Mouse (Mus musculus) 3134 (cell line): ENCODE measurements at regions not wholly inside any gene's neighbourhood (a gene's known extent, or its start where the extent isn't known, plus 50 kb on each side); places are given as distances from the start of the nearest gene placed in this dataset.

Experiments used
- DNase-seq: peaks from one replicate; pipeline ENCODE4 v3.0.0-alpha.2; 2011; ENCODE audit warnings: low spot score; ENCODE audit not compliant: insufficient read length; ENCODE audit errors: extremely low read depth

DNA sequence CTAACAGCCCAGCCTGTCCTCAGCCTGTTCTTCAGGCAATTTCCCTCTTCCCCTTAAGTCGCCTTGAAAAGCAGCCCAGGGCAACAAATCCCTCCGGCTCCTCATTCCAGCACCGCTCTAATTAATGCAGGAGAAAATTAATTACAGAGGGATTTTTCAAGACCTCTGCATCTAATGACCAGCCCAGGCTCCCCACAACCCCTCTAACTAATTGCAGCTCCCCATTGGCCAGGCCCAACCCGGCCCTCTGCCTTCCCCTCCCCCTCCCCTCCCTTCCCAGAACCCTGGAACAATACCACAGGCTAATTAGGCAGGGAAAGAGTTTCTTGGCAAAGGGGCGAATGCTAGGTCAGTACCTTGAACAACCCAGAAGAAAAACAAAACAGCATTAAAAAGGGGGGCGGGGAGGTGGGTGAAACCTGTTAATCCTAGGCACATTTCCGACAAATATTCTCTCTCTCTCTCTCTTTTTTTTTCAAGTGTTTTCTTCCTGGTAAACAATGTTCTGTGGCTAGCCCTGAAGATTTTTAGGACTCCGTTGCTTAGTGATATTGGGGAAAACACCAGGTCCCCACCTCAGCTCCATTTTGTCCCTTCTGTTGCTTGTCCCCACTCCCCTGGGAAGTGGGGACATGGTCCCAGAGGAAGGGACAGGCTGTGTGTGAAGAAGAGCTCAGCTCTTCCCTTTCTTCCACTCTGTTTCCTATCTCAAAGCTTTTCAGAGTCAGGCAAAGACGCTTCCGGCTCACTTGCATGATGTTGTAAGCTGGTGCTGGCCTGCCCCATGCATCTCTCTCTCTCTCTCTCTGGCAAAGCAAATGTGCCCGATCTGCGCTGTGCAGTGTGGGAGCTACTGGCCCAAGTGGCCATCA lies 195.1 kb downstream of the Sox9 start:
- no peak for DNase-seq

- DNase-seq = no peak
Observed at GRCm38 (mm10) chr11:112978884-112979283, 196.9 kb downstream of the Sox9 start.

- DNase-seq = no peak
Observed at GRCm38 (mm10) chr11:112979413-112979812, 197.4 kb downstream of the Sox9 start.

GRCm38 (mm10) chr11:112982165-112982801 lies 200.3 kb downstream of the Sox9 start:
- no peak for DNase-seq

- no peak for DNase-seq
Observed at GRCm38 (mm10) chr11:112982802-112983591, 201.0 kb downstream of the Sox9 start.

DNA sequence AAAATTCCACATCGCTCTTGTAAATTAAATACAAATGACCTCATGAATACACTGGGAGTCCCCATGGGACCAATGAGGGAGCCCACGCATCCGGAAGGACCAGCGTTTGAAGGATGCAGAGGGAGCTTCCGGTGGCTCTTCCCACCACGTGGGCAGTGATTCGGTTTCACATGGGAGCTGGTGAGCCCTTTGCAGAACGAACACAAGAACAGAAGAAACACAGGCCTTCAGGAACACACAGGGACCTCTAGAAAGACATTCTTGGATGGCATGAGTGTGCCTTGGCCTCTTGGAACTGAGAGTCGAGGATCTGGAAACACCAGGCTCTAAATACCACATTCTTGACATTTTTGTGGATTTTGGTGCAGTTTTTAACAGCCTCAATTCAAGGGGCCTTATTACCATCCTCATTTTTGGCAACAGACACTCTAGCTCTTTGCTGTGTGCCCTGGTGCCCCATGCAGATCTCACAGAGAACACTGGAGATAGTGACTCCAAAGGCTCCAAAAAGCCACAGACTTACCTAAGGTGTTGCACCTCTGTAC lies 204.1 kb downstream of the Sox9 start:
- peak; percentile 52 for DNase-seq

DNA sequence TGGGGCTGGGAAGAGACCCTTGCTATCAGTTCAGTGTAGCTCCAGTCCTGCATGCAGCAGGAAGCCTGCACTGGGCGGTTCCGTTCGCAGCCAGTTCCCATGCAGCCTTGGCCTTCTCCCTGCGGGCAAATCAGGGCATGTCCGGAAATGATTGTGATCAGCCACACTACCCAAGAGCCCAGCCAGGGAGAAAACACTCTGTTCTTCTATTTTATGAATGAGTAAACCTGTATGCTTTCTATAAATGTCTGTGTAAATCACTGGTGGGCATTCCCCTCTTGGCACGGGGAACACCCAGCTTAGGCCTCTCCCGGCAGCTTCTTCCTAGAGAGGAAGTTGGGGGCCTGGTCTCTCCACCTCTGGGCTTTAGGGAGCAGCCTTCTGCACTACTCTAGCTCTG lies 205.8 kb downstream of the Sox9 start:
- DNase-seq = no peak

DNA sequence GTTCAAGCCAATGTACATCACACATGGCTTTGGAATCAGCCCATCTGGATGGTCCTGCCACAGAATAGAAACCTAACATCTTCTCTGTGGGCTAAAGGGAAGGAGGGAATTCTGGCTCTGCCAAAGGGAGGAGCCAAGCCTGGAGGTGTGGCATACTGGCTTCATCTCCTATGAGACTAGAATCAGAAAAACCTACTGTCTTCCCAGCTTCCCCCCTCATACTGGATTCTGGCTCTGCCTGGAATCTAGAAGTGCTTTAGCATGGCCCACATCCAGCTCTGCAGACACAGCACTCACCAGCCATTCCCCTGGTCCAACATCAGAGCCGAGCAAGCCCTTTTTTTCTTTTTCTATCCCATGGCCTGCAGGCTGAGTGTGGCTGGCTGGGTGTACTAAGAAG lies 206.9 kb downstream of the Sox9 start:
- DNase-seq = no peak

DNA sequence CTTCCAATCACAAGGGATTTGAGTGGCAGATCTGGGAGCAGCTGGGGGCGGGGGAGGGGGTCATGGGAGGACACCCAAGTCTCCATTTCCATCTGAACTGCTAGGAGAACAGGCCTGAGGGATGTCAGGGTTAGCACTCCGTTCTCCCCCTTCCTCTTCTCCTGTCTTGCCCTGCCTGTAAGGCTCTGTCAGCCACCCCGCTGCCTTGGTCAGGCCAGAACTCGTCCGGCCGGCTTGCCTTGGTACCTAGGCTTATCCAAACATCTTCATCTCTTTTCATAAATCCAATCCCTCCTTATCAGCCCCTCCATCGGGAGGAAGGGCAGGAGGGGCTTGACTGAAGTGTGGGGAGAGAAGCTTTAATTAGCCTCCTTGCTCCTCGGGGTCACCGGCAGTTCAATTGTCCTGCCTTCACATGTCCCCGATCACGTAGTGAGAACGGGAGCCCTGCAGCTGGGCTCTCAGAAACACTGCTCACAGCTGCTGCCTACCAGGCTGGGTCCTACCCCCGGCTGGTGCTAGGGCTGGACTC lies 208.0 kb downstream of the Sox9 start:
- DNase-seq = no peak

GRCm38 (mm10) chr11:112990751-112991150 lies 208.7 kb downstream of the Sox9 start:
- no peak for DNase-seq

- DNase-seq = no peak
Observed at GRCm38 (mm10) chr11:112991862-112992261, 209.8 kb downstream of the Sox9 start.

GRCm38 (mm10) chr11:112998777-112999583 lies 217.0 kb downstream of the Sox9 start:
- no peak for DNase-seq

DNA sequence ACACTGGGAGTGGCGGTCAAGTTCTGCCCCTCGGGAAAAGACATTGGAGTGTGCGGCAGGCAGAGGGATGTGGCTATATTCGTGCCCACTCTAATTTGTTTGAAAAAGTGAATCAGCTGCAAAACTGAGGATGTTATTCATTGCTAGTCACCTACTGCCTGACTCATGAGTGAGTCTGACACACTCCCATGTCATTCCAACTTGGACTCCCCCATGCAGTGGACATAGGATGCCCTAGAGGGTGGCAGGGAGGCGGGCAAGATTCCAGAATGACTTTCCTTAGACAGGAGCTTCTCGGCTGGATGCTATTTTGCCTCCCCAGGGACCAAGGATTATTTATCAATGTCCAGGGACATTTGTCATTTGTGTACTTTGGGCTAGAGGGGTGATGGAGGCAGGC lies 219.0 kb downstream of the Sox9 start:
- DNase-seq = peak; percentile 80

GRCm38 (mm10) chr11:113005895-113006294 lies 223.9 kb downstream of the Sox9 start:
- no peak for DNase-seq

- DNase-seq = peak; percentile 86
Observed at GRCm38 (mm10) chr11:113008521-113008920, 226.5 kb downstream of the Sox9 start.

DNA sequence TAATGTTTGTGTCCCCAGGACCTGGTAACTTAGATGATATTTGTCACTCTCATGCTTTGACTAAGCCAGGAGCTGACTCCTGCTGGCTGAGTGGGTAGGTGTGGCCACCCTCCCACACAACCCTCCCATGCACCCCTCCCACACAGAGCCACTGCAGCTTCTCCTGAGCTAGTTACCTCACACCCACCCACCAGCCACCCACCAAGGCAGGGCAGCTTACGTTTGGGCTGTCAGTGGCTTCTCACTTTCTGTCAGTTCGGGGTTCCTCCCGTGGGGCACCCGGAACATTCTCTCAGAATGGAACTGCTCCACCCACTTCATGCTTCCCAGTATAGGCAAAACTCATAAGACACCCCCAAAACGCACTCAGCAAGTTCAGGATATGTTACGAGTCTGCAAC lies 227.4 kb downstream of the Sox9 start:
- peak; percentile 39 for DNase-seq

GRCm38 (mm10) chr11:113010906-113011305 lies 228.9 kb downstream of the Sox9 start:
- peak; percentile 68 for DNase-seq

DNA sequence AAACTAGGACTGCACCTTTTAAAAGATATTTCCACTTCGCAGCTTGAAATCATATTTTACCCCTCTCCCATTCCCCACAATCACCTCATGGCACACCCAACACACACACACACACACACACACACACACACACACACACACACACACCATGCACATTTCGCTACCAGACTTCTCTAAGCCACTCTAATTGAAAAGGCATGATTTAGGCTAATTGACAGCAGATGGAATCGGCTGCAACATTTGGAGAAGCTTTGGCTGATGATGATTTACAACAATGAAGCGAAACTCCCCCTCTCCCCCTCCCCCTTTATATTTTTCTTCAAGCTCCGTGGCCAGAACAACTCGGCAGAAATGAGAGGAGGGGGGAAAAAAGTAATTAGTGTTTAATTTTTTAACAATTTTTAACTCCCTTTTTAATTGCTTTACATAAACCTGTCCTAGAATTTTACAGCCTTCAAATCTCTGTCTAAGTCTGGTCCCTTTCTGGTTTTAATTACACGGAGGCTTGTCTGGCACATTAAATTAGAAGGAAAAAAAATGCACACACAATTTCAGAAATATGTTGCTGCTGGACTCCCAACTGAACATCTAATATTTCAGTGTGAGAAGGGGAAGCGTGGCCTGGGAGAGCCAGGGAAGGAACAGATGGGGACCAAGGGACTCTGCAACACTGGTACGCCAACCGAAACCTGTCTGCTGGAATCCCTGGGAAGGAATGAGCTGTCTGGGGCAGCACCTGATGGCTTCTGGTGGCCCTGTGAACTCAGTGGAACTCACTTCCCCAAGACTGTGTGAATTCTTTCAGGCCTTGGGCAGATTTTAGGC lies 232.4 kb downstream of the Sox9 start:
- no peak for DNase-seq

GRCm38 (mm10) chr11:113015686-113016304 lies 233.8 kb downstream of the Sox9 start:
- DNase-seq = no peak
